Mouse (Mus musculus): Measurements from ENCODE around the gene Prss35. TPM values are rescaled to one million over a fixed set of nuclear protein-coding genes. Genes with fewer than 3 reads are reported as not detected.

Gene Prss35
- total RNA-seq, 1 experiment from 2014 or later = 164 TPM

- peak; percentile 29 for DNase-seq
These were observed 13.6 kb upstream of the Prss35 start for GRCm38 (mm10) chr9:86729811-86730210.

- no peak for DNase-seq
These were observed 9.1 kb upstream of the Prss35 start for GRCm38 (mm10) chr9:86734357-86734756.

- DNase-seq = no peak
These were observed 8.7 kb upstream of the Prss35 start for GRCm38 (mm10) chr9:86734795-86735194.

- no peak for DNase-seq
These were observed 6.5 kb upstream of the Prss35 start for GRCm38 (mm10) chr9:86736991-86737390.

- DNase-seq = peak; percentile 21
These were observed 5.4 kb upstream of the Prss35 start for GRCm38 (mm10) chr9:86738067-86738466.

- no peak for DNase-seq
These were observed 4.6 kb upstream of the Prss35 start for GRCm38 (mm10) chr9:86738801-86739200.

- DNase-seq = no peak
These were observed 3.5 kb upstream of the Prss35 start for GRCm38 (mm10) chr9:86739971-86740370.

GRCm38 (mm10) chr9:86744041-86744440, 592 bp downstream of the Prss35 start:
- no peak for DNase-seq

GRCm38 (mm10) chr9:86745926-86746581, 2.6 kb downstream of the Prss35 start:
- peak; percentile 84 for DNase-seq

GRCm38 (mm10) chr9:86762477-86763376, 19.3 kb downstream of the Prss35 start:
- DNase-seq = no peak

- no peak for DNase-seq
These were observed 20.6 kb downstream of the Prss35 start for GRCm38 (mm10) chr9:86764002-86764401.

- DNase-seq = no peak
These were observed 23.5 kb downstream of the Prss35 start for GRCm38 (mm10) chr9:86766991-86767390.

- no peak for DNase-seq
These were observed 29.4 kb downstream of the Prss35 start for GRCm38 (mm10) chr9:86772897-86773296.

- no peak for DNase-seq
These were observed 30.5 kb downstream of the Prss35 start for GRCm38 (mm10) chr9:86773996-86774395.

GRCm38 (mm10) chr9:86775374-86775773, 31.9 kb downstream of the Prss35 start:
- no peak for DNase-seq

- no peak for DNase-seq
These were observed 33.9 kb downstream of the Prss35 start for GRCm38 (mm10) chr9:86777309-86777708.

- no peak for DNase-seq
These were observed 34.8 kb downstream of the Prss35 start for GRCm38 (mm10) chr9:86778212-86778611.

GRCm38 (mm10) chr9:86781426-86781825, 38.0 kb downstream of the Prss35 start:
- DNase-seq = no peak

- no peak for DNase-seq
These were observed 39.4 kb downstream of the Prss35 start for GRCm38 (mm10) chr9:86782836-86783235.

- DNase-seq = no peak
These were observed 45.7 kb downstream of the Prss35 start for GRCm38 (mm10) chr9:86789186-86789585.

- no peak for DNase-seq
These were observed 48.5 kb downstream of the Prss35 start for GRCm38 (mm10) chr9:86791927-86792326.

- DNase-seq = no peak
These were observed 51.8 kb downstream of the Prss35 start for GRCm38 (mm10) chr9:86795236-86795635.

GRCm38 (mm10) chr9:86797553-86797952, 54.1 kb downstream of the Prss35 start:
- no peak for DNase-seq

- no peak for DNase-seq
These were observed 54.7 kb downstream of the Prss35 start for GRCm38 (mm10) chr9:86798129-86798528.

Data from adrenal gland, postnatal 14 days (tissue).